Mouse (Mus musculus) adrenal gland, postnatal 4 days (tissue): ENCODE data around the gene Tlx1. TPM values are rescaled to one million over a fixed set of nuclear protein-coding genes. Genes with fewer than 3 reads are reported as not detected.

Experiments used
- DNase-seq, 2 experiments: peaks; one replicate each; pipeline ENCODE4 v3.0.0; 2021 to 2022; ENCODE audit warnings: low spot score in 2 of 2, mixed read lengths in 2 of 2
- total RNA-seq, 2 experiments: library from RNA; stranded (reverse); gene quantifications; 2 replicates each; pipeline ENCODE4 v1.2.3; 2021

The Tlx1 gene
- total RNA-seq, 2 experiments from 2014 or later = not detected

DNA sequence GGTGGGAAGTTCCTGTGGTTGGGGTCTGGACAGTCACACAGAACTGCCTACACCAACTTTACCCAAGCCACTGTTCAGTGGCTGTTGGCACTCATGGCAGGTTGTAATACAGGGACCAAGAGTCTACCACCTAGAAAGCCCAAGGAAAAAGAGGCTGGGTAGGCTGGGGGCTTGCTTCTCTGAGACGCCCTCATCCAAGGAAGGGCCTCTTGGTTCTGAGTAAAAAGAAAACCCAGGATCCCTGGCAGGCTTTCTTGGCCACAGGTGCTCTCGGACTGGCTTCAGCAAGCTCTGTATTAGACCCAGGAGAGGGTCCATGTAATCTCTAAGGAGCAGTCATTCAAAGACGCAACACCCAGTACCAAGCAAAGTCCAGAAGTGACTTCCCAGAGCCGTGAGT lies 7.7 kb downstream of the Tlx1 start:
- no peak for DNase-seq

GRCm38 (mm10) chr19:45158896-45159295 lies 8.4 kb downstream of the Tlx1 start:
- DNase-seq = no peak

DNA sequence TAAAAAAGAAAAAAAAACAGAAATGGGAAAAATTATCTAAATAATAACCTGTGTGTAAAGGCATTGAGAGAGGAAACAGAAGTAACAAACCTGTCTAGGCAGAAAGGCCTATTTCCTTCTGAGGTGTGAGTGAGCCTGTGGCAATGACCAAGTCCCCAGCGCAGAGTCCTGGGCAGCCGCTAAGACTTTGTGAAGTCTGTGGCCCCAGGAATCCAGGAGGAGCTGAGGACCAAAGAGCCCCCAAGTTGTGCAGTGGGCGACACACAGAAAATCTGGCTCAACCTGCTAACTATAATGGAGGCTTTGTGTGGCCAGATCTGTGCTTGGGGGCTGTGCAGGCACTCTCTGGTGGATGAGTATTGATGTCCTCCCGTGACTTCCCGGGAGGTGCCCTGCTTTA lies 9.0 kb downstream of the Tlx1 start:
- no peak for DNase-seq

- DNase-seq = no peak
Observed at GRCm38 (mm10) chr19:45159991-45160390, 9.5 kb downstream of the Tlx1 start.

DNA sequence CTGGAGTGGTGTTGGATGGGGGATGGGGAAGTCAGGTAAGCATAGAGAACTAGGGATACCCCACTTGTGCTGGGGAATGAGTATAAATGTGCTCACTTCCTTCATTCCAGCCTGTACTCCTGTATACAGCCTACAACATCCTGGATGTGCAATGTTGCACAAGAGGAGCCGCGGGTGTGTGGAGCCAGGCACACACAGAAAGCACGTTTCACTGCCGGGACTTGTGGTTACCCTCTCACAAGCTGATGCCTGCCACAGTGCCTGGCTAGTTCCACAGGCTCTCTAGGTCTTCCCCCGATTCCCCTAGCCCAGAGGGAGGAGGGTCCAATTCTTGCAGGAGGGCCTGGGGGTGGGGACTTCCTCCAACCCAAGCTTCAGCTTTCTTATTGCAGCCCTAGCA lies 10.0 kb downstream of the Tlx1 start:
- DNase-seq = no peak

GRCm38 (mm10) chr19:45161093-45161492 lies 10.6 kb downstream of the Tlx1 start:
- DNase-seq = peak; percentile 28 to 48

DNA sequence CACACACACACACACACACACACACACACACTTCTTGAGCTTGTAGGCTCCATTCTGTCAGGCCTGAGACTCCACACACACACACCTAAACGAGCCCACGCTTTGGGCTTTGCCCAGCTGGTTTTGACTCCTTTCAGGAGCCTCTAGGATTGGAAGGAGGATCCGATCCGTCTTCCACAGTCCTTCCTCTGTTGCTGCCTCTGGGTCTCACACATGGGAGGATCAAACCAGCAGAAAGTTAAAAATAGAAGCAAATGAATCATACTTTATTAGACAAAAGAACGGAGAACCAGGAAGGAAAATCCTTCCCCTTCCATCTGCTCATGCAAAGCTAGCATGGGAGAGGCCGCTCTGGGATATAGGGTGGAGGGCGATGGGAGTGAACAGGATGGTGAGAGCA lies 11.7 kb downstream of the Tlx1 start:
- no peak for DNase-seq

DNA sequence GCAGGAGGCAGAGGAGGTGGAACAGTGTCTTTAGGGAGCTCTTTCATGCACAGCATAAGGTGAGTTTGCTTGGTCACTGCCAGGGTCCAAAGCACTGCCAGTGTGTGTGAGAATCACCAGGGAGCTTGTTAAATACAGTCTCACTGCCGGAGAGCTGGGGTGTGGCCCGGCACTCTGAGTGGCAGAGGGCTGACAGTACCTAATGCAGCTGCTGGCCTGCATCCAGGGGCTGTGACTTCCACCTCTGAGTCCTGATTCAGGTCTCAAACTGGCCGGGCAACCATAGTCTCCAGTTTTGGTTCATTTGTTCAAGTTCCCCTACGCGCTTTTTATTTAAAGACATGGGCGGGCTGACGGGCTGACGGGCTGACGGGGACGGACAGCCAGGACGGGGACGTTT lies 12.4 kb downstream of the Tlx1 start:
- no peak for DNase-seq

DNA sequence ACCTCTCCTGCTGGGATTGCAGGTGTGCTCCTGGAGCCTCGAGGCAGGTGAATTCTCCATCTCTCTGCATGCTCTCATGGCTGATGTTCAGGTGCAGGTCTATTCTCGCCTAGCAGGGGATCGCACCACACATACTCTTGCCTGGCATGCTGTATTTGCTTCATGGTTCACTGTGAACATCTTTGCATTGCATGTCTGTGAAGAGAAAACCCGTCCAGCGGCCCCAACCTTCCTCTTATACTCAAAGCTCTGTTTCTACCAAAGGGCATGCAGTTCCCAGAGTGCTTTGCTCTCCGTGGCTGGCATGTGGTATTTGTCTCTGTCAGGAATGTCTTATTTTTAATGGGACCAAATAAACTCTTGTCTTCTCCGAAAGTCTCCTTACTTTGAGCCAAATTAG lies 20.0 kb downstream of the Tlx1 start:
- DNase-seq = no peak

DNA sequence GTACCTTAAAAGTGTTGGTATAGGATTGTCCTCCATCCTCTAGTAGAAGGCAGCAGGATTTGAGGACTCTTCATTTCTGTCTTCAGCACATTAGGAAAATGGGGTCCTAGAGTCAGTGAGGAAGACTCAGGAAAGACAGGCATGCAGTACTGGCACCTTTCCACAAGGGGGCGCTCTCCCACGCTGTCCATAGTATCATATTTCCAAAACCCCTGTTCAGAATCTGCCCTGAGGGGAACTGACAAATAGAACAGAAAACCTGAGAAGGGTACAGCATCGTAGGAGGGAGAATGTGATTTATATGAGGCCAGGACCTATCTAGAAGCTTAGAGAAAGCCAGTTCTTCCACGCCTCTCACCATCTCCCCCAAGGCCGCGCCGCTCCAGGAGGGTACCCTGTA lies 24.3 kb downstream of the Tlx1 start:
- no peak for DNase-seq

GRCm38 (mm10) chr19:45176269-45176668 lies 25.8 kb downstream of the Tlx1 start:
- no peak for DNase-seq

GRCm38 (mm10) chr19:45177004-45177737 lies 26.7 kb downstream of the Tlx1 start:
- DNase-seq = peak; percentile 18 to 36

GRCm38 (mm10) chr19:45179451-45179850 lies 29.0 kb downstream of the Tlx1 start:
- no peak for DNase-seq

GRCm38 (mm10) chr19:45180447-45180846 lies 30.0 kb downstream of the Tlx1 start:
- DNase-seq = no peak

GRCm38 (mm10) chr19:45194651-45195050 lies 44.2 kb downstream of the Tlx1 start:
- no peak for DNase-seq

DNA sequence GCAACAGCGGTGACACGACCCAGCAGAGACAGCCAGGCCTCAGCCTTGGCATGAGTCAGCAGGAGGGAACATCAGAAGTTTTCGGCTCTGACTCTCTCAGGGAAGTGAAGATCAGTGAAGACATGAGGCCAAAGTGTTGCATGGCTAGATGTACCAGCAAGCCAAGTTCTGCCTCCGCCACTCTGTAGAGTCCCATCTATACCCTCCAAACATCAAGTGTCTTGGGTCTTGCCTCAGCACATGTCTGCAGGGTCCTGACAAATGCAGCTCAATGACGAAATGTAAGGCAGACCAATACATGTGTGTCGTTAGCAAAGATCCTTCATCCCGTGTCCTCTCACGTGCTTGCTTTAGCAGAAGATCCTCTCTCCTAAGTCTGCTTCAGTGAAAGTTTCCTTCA lies 46.5 kb downstream of the Tlx1 start:
- DNase-seq = no peak

DNA sequence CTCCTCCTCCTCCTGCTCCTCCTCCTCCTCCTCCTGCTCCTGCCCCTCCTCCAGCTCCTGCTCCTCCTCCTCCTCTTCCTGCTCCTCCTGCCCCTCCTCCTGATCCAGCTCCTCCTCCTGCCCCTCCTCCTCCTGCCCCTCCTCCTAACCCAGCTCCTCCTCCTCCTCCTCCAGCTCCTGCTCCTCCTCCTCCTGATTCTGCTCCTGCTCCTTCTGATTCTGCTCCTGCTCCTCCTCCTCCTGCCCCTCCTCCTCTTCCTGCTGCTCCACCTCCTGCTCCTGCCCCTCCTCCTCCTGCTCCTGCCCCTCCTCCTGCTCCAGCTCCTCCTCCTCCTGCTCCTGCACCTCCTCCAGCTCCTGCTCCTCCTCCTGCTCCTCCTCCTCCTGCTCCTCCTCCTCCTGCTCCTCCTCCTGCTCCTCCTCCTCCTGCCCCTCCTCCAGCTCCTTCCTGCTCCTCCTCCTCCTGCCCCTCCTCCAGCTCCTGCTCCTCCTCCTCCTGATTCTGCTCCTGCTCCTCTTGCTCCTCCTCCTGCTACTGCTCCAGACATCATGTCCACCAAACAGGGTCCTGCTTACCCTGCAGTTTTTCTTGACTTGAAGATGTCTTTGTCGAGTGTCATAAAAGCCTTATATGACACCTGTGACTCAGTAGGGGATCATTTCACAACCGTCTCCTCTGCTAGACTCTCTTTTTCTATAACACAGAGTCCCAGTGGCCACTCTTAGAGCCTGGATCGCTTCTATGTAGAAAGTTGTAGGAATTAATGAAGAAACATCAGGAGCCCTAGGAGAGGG lies 55.0 kb downstream of the Tlx1 start:
- DNase-seq = no peak

Other genes with a start within 250 kb of the Tlx1 start
- 10 to 100 TPM; 38.4 to 39.8 TPM for gene Slf2, start 219.5 kb upstream of the Tlx1 start, total RNA-seq
- 10 to 100 TPM; 15.5 to 26.5 TPM for gene Sema4g, start 161.6 kb upstream of the Tlx1 start, total RNA-seq
- 10 to 100 TPM; 30.5 to 33.0 TPM for gene Twnk, start 145.0 kb upstream of the Tlx1 start, total RNA-seq
- gene Mrpl43, start 144.2 kb upstream of the Tlx1 start, total RNA-seq = 10 to 100 TPM; 49.9 to 51.2 TPM
- 100 to 1,000 TPM; 107 to 119 TPM for gene Lzts2, start 136.3 kb upstream of the Tlx1 start, total RNA-seq
- under 1 TPM; 0.25 to 0.34 TPM for gene Pdzd7, start 105.0 kb upstream of the Tlx1 start, total RNA-seq
- gene Sfxn3, start 103.2 kb upstream of the Tlx1 start, total RNA-seq = 10 to 100 TPM; 70.9 to 72.4 TPM
- 1 to 10 TPM; 7.5 TPM for gene Kazald1, start 75.4 kb upstream of the Tlx1 start, total RNA-seq
- gene Lbx1, start 85.1 kb downstream of the Tlx1 start, total RNA-seq = under 1 TPM; 0.11 to 0.22 TPM
- gene Btrc, start 213.1 kb downstream of the Tlx1 start, total RNA-seq = 10 to 100 TPM; 42.4 to 46.6 TPM